Mouse (Mus musculus) cortical plate, adult 2 months (tissue): ENCODE results near the gene Qrich1.

Source experiments
- CTCF ChIP-seq: fragments of 200-500 bp; IDR thresholded peaks from 2 replicates; pipeline ENCODE4 v1.5.1; 2011; ENCODE audit warnings: mild to moderate bottlenecking, control low read depth, low read length; ENCODE audit not compliant: insufficient read depth; ENCODE audit errors: extremely low read depth
- POLR2A ChIP-seq: fragments of 200-500 bp; IDR thresholded peaks from 2 replicates; pipeline ENCODE4 v1.6.1; 2011; ENCODE audit warnings: mild to moderate bottlenecking, low read length, control low read depth; ENCODE audit not compliant: insufficient read depth; ENCODE audit errors: extremely low read depth

- TF ChIP-seq CTCF: no peak
- 0 out of 2 replicates have a peak, but pooled peaks have one; percentile 44 for TF ChIP-seq POLR2A
These were observed 26.7 kb upstream of the Qrich1 start for GRCm38 (mm10) chr9:108489702-108490558.
